Mouse (Mus musculus): ENCODE results near the gene Nsg2.

GRCm38 (mm10) chr11:32102976-32103375 is 102.7 kb downstream of the Nsg2 start:
- no peak for TF ChIP-seq GATA1 (IDR thresholded peaks at IDR 0.05; ENCODE audit: borderline replicate concordance, low read length)
- no peak for TF ChIP-seq FLI1 (IDR thresholded peaks at IDR 0.05; ENCODE audit: low read length)
